Mouse (Mus musculus) cerebellum, adult 11-12 months (tissue): ENCODE results near the gene Pspn.

Source experiments
- DNase-seq: peaks from one replicate; pipeline ENCODE4 v3.0.0; 2022

Pspn gene

DNA sequence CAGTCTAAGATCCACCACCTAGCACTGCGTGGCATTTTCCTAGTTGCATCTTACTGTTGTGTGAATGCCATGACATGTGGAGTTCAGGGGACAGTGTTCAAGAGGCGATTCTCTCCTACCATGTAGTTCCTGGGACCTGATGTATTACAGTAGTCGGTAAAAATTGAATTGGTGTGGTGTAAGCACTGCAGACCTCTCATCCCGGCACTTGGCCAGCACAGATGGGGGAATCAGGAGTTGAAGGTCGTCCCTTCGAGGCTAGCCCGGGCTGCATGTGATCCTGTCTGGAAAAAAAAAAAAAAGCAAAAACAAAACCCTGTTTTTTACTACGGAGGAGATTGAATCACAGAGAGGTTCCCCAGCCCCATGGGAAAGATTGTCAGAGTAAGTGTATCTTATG, 4.8 kb downstream of the Pspn start:
- DNase-seq, result no peak

DNA sequence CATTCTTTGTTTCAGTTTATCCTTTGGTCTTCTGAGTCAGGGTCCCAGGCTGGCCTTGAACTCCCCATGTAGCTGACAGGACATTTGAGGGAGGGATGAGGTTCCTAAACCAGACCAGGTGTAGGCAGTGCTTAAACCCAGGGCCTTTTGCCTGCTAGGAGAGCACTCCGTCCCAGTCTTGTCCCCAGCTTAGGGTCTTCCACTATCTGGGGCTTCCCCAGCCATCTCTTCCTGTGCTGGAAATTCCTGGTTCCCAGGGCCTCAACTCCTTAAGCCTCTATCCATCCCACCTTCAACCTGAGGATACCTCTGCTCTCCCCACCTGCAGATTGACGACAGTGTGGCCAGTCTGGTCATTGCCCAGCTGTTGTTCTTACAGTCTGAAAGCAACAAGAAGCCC, 8.9 kb downstream of the Pspn start:
- DNase-seq, result peak; percentile 28

DNA sequence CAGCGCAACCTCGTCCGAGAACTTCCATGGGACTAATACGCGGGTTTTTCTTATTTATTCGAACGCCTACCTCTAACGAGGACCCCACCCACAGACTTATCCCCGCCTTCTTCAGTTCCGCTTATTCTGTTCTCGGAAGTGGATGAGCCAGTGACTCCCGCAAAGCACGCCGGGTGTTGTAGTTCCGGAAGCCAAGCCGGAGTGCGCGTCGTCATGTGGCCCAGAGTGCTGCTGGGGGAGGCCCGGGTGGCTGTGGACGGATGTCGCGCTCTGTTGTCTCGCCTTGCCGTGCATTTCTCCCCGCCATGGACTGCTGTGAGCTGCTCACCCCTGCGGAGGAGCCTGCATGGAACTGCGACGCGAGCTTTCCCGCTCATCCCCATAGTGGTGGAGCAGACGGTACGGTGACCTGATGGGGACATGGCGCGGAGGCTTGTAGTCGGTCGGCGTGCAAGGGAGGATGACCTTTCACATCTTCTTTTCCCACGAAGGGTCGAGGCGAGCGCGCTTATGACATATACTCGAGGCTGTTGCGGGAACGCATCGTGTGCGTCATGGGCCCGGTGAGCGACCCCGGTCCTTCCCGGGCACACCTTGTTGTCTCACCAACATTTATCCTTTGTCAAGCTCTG, 9.6 kb downstream of the Pspn start, which contains the start of gene Clpp:
Clpp (plus strand) TSS at position 191 of the 632 bp plus-strand sequence.
- DNase-seq, result peak; percentile 93

DNA sequence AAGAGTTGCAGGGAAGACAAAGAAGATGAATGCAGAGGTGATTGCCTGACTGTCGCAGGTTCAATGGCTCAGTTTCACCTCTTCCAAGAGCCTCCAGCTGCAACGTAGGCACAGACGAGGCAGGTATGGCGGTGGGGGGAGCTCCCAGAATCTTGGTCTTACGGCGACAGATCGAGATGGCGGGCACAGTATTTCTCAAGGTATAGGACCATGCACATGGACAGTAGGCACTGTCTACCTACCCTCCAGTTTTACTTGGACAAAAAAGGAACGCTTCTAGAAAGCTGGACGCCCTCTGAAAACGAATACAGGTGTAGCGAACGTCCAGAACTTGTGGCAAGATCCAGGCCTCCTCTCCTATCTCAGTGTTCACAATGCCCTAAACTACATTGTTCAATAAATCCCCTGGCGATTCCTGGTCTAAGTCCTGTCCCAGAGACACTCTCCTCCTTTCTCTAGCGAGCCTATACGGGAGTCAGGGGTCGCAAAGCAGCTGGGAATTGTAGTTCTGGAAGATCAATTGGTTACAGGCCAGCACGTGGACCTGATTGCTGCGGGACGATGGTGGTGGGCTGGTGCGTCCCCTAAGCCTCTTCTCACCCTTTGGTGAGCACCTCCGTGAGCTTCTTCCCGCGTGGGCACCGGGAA, 10.2 kb downstream of the Pspn start:
- DNase-seq, result peak; percentile 61

DNA sequence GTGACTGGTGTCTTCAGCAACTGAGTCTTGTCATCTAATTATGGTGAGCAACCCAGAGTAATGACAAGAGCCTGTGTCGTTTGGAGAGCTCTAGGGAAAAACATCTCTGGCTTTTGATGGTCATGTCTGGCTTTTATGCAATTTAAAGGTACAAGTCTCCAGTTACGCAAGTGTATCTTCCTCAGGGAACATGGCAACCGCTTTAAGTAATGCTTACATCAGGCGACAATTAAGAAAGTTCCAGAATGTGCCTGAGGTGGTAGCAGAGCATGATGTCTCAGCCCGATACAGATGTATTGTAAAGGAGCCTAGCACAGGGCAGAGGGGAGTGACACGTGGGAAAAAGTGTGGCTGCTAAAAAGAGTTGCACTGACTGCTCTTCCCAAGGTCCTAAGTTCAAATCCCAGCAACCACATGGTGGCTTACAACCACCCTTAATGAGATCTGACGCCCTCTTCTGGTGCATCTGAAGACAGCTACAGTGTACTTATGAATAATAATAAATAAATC, 10.8 kb downstream of the Pspn start:
- peak; percentile 50 for DNase-seq

DNA sequence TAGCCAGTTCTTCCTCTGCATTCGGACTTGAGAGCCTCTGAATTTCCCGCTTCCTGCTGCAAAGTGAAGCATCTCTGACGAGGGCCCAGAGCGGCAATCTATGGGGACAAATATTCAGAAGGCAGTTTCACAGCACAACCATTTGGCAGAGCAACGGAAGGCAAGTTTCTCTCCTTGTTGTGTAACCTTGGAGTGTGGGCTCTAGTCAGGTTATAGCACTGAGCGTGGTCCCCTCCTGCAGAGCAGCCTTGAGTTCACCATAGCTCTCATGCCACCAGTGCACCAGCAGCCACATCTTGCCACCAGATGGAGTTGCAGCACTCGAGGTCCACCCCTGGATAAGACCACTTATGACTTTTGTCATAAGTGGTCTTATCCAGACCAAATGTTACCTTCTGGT, 11.4 kb downstream of the Pspn start:
- peak; percentile 40 for DNase-seq

DNA sequence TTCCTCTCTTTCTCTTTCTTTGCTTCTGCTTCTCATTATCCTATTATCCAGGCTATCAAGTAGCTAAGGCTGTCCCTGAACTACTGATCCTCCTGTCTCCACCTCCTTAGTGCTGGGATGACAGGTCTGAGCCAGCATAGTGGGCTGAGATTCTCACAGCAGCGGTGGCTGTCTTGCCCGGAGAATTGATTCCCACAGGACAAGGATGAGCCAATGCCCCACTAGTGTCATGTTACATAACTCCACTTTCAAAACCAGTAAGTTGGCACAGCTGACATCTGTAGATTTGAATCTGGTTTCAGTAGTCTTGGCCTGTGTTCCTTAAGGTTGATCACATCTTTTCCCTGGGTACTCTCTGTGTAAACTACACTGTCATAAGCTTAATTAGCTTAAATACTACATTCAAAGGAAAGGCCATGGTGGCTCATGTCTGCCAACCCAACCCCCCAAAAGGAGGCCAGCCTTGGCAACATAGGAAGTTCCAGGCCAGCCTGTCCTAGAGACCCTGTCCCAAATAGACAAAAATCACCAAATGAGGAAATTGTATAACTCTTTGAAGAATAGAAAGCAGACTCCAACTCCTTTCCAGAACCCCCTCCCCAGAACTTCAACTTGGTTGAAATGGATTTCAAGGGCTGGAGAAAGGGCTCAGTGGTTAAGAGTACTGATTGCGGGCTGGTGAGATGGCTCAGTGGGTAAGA, 13.6 kb downstream of the Pspn start:
- no peak for DNase-seq

DNA sequence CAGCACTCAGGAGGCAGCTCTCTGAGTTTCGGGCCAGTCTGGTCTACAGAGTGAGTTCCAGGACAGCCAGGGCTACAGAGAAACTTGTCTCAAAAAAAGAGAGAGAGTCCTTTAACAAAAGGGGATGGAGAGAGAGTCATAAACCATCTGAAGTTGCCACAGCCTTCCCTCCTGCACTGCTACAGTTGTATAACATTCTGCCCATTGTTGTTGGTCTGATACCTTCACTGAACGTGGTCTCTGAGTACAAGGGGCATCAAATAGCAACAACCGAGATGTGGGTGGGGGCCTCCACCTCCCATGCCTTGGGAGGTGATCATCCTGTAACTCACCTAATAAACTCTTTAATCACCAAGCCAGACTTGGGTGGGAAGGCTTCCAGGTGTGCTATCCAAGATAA, 14.2 kb downstream of the Pspn start:
- DNase-seq, result no peak

DNA sequence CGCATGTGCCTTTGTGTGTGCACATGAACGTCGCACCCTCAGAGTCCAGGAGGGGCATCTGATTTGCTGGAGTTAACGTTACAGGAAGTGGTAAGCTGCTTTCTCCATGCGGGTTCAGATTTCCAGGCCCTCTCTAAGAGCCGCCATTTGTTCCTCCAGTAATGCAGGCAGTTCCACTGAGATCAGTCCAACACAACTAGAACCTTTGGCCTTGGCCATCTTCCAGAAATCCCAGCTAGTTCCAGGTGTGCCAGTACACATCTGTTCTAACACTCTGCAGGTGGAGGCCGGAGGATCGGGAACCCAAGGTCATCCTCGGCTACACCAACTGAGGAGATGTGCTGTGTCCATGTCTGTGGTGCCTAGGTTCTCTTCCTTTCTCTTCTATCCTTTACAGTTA, 14.9 kb downstream of the Pspn start:
- peak; percentile 17 for DNase-seq

DNA sequence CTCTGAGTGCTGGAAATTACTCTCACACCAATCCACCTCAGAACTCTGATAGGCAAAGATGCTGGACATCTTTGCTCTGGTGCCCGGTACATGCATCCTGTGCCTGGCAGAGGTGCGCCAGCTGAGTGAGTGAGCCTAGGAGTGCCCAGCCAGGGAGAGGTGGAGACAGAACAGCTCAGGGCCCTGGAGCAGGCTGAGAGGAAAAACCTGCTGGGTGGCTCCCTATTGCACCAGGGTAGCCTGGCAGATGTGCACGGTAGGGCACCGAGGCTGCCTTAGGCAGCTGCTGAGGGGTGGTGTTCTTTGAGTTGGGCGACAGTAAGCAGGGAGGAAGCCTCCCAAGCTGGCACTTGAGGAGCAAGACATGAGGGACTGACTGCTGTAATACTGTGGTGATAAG, 17.8 kb downstream of the Pspn start, which contains the start of gene Acer1:
Acer1 (minus strand) TSS at position 114 of the 400 bp plus-strand sequence.
- no peak for DNase-seq

DNA sequence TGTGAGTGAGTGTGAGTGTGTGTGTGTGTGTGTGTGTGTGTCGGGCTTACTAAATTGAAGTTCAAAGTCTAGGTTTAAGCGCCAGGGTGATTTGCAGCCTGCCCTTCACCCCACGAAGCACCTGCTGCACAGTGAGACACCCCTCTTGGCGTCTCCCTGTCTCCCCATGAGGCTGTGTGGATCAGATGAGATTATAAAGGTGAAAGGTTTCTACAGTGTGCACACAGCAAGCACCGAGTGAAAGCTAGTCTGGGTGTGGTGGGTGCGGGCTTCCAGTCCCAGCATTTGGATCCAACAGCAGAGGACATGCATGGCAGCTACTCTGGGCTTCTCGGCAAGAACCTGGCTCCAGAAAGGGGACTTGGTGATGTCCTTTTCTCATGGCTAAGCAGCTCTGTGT, 18.8 kb downstream of the Pspn start:
- DNase-seq, result no peak

DNA sequence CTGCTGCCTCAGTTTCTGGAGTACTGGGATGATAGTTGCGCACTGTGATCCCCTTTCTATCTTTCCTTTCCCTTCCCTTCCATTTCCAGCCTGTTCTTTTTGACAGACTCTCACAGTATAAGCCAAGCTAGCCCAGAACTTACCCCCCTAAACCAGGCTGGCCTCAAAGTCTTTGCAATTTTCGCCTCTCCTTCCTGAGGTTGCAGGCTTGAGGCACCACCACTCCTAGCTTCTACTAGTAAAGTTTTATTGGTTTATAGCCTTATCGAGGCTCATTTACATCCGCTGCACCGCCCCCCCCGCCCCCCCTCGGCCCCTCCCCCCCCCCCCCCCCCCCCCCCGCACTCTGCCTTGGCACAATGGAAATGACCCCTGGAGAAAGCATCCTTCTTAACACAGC, 20.3 kb downstream of the Pspn start:
- no peak for DNase-seq

DNA sequence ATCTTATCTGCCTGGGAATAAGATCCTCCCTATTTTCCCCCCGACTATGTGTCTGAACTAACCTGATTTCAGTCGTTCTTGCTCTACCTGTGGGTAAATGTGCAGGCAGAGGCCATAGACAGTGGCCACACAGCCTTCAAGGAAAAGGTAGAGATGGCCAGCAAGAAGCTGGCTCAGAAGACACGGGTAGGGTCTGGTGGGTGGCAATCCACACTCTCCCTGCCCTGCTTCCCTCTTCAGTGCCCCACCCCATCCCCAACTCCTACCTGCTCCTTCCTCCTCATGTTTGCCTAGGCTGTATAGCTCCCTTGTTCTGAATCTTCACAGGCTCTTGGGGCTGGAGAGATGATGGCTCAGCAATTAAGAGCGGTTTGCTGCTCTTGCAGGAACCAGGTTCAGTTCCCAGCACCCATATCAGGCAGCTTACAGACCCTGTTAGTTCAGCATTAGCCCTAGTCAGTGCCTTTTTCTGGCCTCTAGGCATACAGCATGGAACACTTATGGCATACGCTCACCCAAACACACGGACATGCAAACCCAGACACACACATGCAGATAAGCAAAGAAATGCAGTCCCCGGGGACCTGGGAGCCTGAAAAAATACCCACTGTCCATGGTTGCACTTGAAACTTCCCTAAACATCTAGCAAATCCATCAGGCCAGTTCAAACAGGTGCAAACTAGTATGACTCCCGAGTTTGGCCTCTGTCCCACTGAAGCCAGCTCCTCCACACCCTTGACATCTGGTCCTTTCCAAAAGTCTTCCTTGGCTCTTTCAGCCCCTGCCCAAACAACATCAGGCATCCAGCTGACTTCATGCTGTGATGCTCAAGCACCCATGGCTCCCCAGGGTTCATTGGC, 23.1 kb downstream of the Pspn start:
- DNase-seq, result no peak

DNA sequence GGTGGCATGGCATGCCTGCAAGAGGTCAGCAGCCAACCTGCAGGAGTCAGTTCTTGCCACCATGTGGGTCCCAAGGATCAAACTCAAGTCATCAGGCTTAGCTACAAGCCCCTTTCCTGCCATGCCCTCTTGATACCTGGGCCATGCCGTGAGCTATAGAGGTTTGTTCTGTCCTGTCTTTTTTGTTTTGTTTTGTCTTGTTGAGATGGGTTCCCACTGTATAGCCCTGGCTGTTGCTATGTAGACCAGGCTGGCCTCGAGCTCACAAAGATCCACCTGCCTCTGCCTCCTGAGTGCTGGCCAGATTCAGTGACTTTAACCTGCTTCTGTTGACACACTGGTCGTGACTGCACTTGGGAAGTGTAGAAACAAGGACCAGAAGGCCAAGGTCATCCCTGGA, 24.4 kb downstream of the Pspn start:
- no peak for DNase-seq

DNA sequence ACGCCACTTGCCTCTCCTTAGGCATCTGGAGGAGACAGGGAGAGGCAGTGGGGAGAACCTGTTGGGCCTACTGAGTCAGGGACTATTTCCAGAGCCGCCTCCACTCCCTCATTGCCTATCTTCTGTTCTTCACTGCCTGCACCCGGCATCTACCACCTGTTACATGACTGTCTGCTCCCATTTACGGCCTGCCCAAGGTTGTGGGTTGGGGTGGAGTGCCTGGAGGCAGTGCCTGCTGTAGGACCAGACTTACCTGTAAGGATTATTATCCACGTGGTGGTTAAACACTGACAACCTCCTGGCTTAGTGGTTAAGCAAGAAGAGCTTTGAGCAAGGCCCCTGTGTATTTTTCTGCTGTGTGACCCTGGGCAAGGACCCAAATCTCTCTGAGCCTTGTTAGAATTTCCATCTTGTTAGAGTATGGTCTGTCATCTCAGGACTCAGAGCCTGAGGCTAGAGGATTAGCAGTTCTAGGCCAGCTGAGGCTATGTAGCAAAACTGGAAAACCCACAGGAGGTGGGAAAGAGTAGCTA, 25.0 kb downstream of the Pspn start:
- no peak for DNase-seq

DNA sequence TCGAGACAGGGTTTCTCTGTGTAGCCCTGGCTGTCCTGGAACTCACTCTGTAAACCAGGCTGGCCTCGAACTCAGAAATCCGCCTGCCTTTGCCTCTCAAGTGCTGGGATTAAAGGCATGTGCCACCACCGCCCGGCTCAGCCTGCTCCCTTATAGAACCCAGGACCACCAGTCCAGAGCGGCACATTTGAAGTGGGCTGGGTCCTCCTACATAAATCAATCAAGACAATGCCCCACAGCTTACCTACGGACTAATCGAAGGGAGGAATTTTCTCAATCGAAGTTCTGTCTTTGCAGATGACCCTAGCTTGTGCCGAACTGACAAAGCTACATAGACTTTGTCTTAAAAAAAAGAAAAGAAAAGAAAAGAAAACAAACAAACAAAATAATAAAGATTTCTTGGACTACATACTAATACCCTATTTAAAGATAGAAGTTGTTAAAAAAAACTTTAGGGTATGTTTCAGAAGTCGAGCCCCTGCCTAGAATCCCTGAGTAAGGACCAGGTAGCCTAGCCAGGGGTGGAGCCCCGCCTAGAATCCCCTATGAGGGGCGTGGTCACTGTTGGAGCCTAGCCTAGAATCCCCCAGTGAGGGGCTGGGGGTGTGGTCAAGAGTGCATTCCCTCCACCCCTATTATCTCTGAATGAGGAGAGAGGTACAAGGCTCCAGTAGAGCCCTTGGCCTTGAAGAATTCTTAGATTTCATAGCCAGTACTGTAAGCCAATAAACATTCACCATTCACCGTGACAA, 25.7 kb downstream of the Pspn start:
- DNase-seq, result no peak

DNA sequence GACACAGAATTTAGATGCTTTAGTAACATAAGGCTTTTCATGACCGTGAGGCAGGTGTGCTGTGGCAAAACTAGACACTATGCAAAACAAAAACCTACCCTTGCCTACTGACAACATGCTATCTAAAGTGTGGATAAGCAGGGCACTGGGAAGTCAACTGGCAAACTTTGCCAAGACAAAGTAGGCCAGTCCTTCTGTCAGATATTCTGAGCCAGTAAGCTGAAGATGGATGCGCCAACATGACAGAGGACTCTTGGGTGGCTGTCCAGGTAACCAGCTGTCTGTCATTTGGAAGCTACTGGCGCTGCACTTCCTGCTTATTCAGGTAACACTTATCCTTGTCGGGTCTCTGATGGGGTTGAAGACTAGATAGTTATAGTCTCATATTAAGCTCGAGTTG, 29.7 kb downstream of the Pspn start:
- DNase-seq, result no peak

DNA sequence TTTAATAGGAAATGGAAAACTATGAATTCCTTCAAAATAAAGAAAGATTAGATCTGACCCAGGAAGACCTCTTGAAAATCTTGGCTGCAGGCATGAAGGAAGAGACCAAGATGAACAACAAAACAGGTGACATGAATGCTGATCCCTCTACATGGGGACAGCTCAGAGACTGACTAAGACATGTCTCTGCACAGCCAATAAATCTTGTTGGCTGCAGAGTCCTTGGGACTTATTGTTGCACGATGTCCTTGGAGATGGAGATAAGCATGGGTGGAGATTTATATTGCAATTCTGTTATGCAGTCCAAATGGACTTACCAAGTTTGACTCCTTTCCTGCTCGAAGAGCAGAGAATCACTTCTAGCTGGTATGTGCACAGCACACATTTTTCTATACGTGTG, 30.5 kb downstream of the Pspn start:
- no peak for DNase-seq

DNA sequence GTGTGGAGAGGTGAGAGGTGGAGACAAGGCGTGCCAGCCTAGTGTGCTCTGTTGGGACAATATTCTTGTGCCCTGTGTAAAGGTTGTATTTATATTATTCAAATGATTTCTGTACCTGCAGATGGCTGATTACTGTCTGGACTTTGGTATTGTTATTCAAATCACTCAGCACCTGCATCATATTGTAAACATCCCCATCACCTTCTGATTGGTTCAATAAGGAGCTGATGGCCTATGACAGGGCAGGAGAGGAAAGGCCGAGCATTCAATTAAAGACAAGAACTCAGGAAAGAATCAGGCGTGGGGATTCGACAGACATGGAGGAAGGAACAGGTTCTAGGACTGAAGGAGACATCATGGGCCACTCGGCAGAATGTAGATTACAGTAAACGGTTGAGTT, 36.2 kb downstream of the Pspn start:
- DNase-seq, result no peak

DNA sequence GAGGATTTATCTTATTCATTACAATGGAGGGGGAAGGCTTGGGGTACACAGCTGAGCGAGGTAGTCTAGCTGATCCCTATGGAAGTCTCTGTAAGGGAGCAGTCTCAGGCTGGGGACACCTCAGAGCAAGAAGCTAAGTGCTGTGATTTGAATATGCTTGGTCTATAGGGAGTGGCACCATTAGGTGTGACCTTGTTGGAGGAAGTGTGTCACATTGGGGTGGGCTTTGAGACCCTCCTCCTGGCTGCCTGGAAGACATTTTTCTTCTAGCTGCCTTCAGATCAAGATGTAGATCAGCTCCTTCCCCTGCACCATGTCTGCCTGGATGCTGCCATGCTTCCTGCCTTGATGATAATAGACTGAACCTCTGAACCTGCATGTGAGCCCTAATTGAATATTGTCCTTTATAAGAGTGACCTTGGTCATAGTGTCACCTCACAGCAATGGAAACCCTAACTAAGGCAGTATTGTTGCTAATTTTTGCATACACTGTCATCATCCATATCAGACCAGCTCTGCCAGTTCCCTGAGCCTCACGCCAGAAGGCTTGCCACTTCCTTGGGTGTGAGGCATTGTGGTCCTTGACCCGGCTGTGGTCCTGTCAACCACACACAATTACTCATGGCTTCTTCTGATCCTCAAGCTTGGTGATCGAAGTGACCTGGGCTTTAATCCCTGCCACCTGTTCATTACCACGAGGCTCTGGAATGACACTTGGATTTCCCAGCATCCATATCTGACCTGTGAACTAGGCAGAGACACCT, 37.0 kb downstream of the Pspn start:
- DNase-seq, result no peak

DNA sequence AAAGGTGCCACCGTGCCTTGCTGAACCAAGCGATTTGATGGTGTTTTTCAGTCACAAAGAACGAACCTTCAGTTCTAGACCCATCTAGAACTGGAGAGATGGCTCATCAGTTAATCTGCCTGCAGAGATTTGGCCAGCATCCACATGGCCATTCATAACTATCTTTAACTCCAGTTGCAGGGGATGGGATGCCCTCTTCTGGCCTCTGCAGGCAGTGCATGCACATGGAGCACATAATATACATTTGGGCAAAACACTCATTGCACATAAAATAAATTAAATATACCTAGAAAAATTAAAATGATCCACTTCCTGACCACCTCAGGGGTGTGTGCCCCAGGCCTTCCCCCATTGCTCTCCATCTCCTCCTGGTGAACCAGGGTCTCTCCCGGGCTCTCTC, 37.9 kb downstream of the Pspn start:
- DNase-seq, result no peak
